Mouse (Mus musculus) inflammation-experienced regulatory T-cells, adult 6 months (primary cell): ENCODE data around the gene Fcho2. TPM values are rescaled to one million over a fixed set of nuclear protein-coding genes. Genes with fewer than 3 reads are reported as not detected.
"Not testable (repeated sequence)": the region's sequence is repeated elsewhere in the genome, so short reads cannot be mapped to it uniquely, and the experiment has no call there.

Experiments
- ATAC-seq: one replicate; pipeline ENCODE4 v1.8.0; 2017
- polyA plus RNA-seq, 3 experiments: library from polyadenylated mRNA; unstranded; fragments of 100-300 nt; shearing (Covaris generic); gene quantifications; one replicate each; pipeline ENCODE4 v1.2.1; 2017

Fcho2 gene
- 10 to 100 TPM; 45.5 to 53.7 (median 47.8) TPM for polyA plus RNA-seq

- ATAC-seq = peak; percentile 72
Measured at GRCm38 (mm10) chr13:98815147-98815785, at the start of gene Fcho2. Gene Fcho2 (minus strand): TSS chr13:98815449.

GRCm38 (mm10) chr13:98855291-98855690 lies 40.0 kb upstream of the Fcho2 start:
- no peak for ATAC-seq

GRCm38 (mm10) chr13:98845794-98846193 lies 30.5 kb upstream of the Fcho2 start:
- ATAC-seq = no peak

GRCm38 (mm10) chr13:98836423-98837088 lies 21.3 kb upstream of the Fcho2 start:
- no peak for ATAC-seq

GRCm38 (mm10) chr13:98835740-98836139 lies 20.5 kb upstream of the Fcho2 start:
- no peak for ATAC-seq

- no peak for ATAC-seq
Measured at GRCm38 (mm10) chr13:98834723-98835122, 19.5 kb upstream of the Fcho2 start.

- ATAC-seq = no peak
Measured at GRCm38 (mm10) chr13:98834199-98834598, 18.9 kb upstream of the Fcho2 start.

GRCm38 (mm10) chr13:98832451-98833450 lies 17.5 kb upstream of the Fcho2 start:
- ATAC-seq = peak; percentile 55

GRCm38 (mm10) chr13:98829026-98829425 lies 13.8 kb upstream of the Fcho2 start:
- ATAC-seq = not testable (repeated sequence)

- no peak for ATAC-seq
Measured at GRCm38 (mm10) chr13:98825574-98825973, 10.3 kb upstream of the Fcho2 start.

GRCm38 (mm10) chr13:98819094-98819493 lies 3.8 kb upstream of the Fcho2 start:
- no peak for ATAC-seq

GRCm38 (mm10) chr13:98818205-98818604 lies 3.0 kb upstream of the Fcho2 start:
- no peak for ATAC-seq

- ATAC-seq = no peak
Measured at GRCm38 (mm10) chr13:98817766-98818165, 2.5 kb upstream of the Fcho2 start.

- not testable (repeated sequence) for ATAC-seq
Measured at GRCm38 (mm10) chr13:98816981-98817660, 1.9 kb upstream of the Fcho2 start.

- no peak for ATAC-seq
Measured at GRCm38 (mm10) chr13:98816571-98816970, 1.3 kb upstream of the Fcho2 start.

- peak; percentile 20 for ATAC-seq
Measured at GRCm38 (mm10) chr13:98814275-98815040, 791 bp downstream of the Fcho2 start.

GRCm38 (mm10) chr13:98813596-98814274 lies 1.5 kb downstream of the Fcho2 start:
- no peak for ATAC-seq

- ATAC-seq = no peak
Measured at GRCm38 (mm10) chr13:98813167-98813566, 2.1 kb downstream of the Fcho2 start.

GRCm38 (mm10) chr13:98812285-98812684 lies 3.0 kb downstream of the Fcho2 start:
- no peak for ATAC-seq

- ATAC-seq = peak; percentile 44
Measured at GRCm38 (mm10) chr13:98810143-98810542, 5.1 kb downstream of the Fcho2 start.

GRCm38 (mm10) chr13:98809087-98809486 lies 6.2 kb downstream of the Fcho2 start:
- no peak for ATAC-seq
